Mouse (Mus musculus) limb, embryonic 11.5 days (tissue): ENCODE results near the gene Gas6. TPM values are rescaled to one million over a fixed set of nuclear protein-coding genes. Genes with fewer than 3 reads are reported as not detected.

Experiments
- ATAC-seq: fragments of 200-750 bp; cut with Nextera tagmentation; 2 replicates; pipeline ENCODE4 v1.8.0; 2017; ENCODE audit warnings: low read depth; ENCODE audit not compliant: insufficient number of reproducible peaks, low FRiP score, low TSS enrichment
- DNase-seq: peaks from one replicate; pipeline ENCODE4 v3.0.0-alpha.2; 2015; ENCODE audit warnings: low spot score
- H3K27ac ChIP-seq: fragments of 300-500 bp; sonication (generic); replicated peaks from 2 replicates; pipeline ENCODE4 v1.5.1; 2014; ENCODE audit warnings: low read depth, mild to moderate bottlenecking, low read length
- H3K27me3 ChIP-seq: fragments of 300-500 bp; sonication (generic); 2 replicates; pipeline ENCODE4 v1.6.1; 2014; ENCODE audit warnings: mild to moderate bottlenecking, low read length, mixed read lengths; ENCODE audit not compliant: control insufficient read depth, insufficient read depth
- H3K36me3 ChIP-seq: fragments of 300-500 bp; sonication (generic); 2 replicates; pipeline ENCODE4 v1.6.1; 2014; ENCODE audit warnings: mild to moderate bottlenecking, low read length, moderate library complexity, mixed read lengths; ENCODE audit not compliant: control insufficient read depth, insufficient read depth
- H3K4me1 ChIP-seq: fragments of 300-500 bp; sonication (generic); 2 replicates; pipeline ENCODE4 v1.6.1; 2014; ENCODE audit warnings: low read length, mixed read lengths; ENCODE audit not compliant: control insufficient read depth, insufficient read depth
- H3K4me2 ChIP-seq: fragments of 300-500 bp; sonication (generic); 2 replicates; pipeline ENCODE4 v1.6.1; 2014; ENCODE audit warnings: low read depth, mild to moderate bottlenecking, moderate library complexity; ENCODE audit not compliant: severe bottlenecking
- H3K4me3 ChIP-seq: fragments of 300-500 bp; sonication (generic); 2 replicates; pipeline ENCODE4 v1.5.1; 2014; ENCODE audit warnings: low read depth, low read length
- H3K9ac ChIP-seq: fragments of 300-500 bp; sonication (generic); 2 replicates; pipeline ENCODE4 v1.6.1; 2014; ENCODE audit warnings: mild to moderate bottlenecking, low read length
- H3K9me3 ChIP-seq: fragments of 300-500 bp; sonication (generic); 2 replicates; pipeline ENCODE4 v1.6.1; 2016; ENCODE audit warnings: low read length; ENCODE audit not compliant: control insufficient read depth
- WGBS: fragments of 180-500 bp; shearing (Covaris S2); extraction: QIAGEN DNeasy Blood & Tissue Kit; methylation state at CpG from one replicate; pipeline ENCODE4 v1.1.7; 2014; 5-methylcytosine and 5-hydroxymethylcytosine counted together
- polyA plus RNA-seq: library from polyadenylated mRNA; unstranded; fragments of >200 nt; fragmentation: Nextera tagmentation; extraction: Ambion mirVana; gene quantifications from 2 replicates; pipeline ENCODE4 v1.2.1, GENCODE M21; 2014

Gene Gas6
- polyA plus RNA-seq, 1 experiment from 2014 or later: 3.2 TPM

- H3K36me3 ChIP-seq: no peaks in the 10 kb centered on the region
- no peak overlapping the region for H3K4me3 ChIP-seq
- no peak for ATAC-seq
- no peaks in the 10 kb centered on the region for H3K27me3 ChIP-seq
- H3K27ac ChIP-seq: no peak overlapping the region
- WGBS: 80% methylated on average over 7 of the region's 7 CpGs
- DNase-seq: no peak
- no peaks in the 10 kb centered on the region for H3K4me1 ChIP-seq
- H3K9ac ChIP-seq: no peak overlapping the region
- no peaks in the 10 kb centered on the region for H3K9me3 ChIP-seq
- no peak overlapping the region for H3K4me2 ChIP-seq
Observed at GRCm38 (mm10) chr8:13516011-13516442, 21.7 kb upstream of the Gas6 start.

- H3K36me3 ChIP-seq: no peaks in the 10 kb centered on the region
- H3K9me3 ChIP-seq: no peaks in the 10 kb centered on the region
- H3K27ac ChIP-seq: no peak overlapping the region
- no peak overlapping the region for H3K9ac ChIP-seq
- no peaks in the 10 kb centered on the region for H3K27me3 ChIP-seq
- no peak for DNase-seq
- ATAC-seq: no peak
- H3K4me2 ChIP-seq: no peak overlapping the region
- no peaks in the 10 kb centered on the region for H3K4me1 ChIP-seq
- H3K4me3 ChIP-seq: no peak overlapping the region
- 90% methylated on average over 5 of the region's 5 CpGs for WGBS
Observed at GRCm38 (mm10) chr8:13513556-13514370, 19.5 kb upstream of the Gas6 start.

DNA sequence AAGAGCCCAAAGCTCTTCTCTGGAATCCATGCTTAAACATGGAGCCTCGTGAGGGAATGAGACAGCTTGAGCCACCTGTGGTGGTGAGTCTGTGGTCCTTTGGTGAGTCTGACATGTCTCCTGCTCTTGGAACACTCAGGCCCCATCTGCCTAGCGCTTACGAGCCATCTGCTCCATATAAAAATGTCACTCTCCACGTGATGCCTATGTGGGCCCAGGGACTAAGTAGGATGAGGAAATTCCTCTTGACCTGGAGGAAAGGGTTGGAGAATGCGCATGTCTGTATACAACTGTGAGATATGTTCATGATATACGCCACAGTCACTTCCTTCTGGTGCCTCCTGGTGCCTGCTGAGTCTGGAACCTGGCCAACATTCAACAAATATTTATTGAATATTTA is 18.4 kb upstream of the Gas6 start:
- no peaks in the 10 kb centered on the region for H3K9me3 ChIP-seq
- DNase-seq (no peak), ATAC-seq (no peak)

GRCm38 (mm10) chr8:13512016-13512415 is 17.7 kb upstream of the Gas6 start:
- no peak overlapping the region for H3K4me2 ChIP-seq
- no peak overlapping the region for H3K9ac ChIP-seq
- no peaks in the 10 kb centered on the region for H3K36me3 ChIP-seq
- H3K9me3 ChIP-seq: no peaks in the 10 kb centered on the region
- no peaks in the 10 kb centered on the region for H3K4me1 ChIP-seq
- ATAC-seq: no peak
- no peak overlapping the region for H3K4me3 ChIP-seq
- 75% methylated on average over 5 of the region's 5 CpGs for WGBS
- no peaks in the 10 kb centered on the region for H3K27me3 ChIP-seq
- no peak for DNase-seq
- no peak overlapping the region for H3K27ac ChIP-seq

More for the DNA sequence above, 18.4 kb upstream of the Gas6 start:
- Histone ChIP-seq H3K9ac (no peak overlapping the region), H3K27ac (no peak overlapping the region), H3K4me1 (no peaks in the 10 kb centered on the region), H3K36me3 (no peaks in the 10 kb centered on the region), H3K4me3 (no peak overlapping the region), H3K4me2 (no peak overlapping the region), H3K27me3 (no peaks in the 10 kb centered on the region)
- 76% methylated on average over 6 of the region's 6 CpGs for WGBS

- no peak for ATAC-seq
- 82% methylated on average over 3 of the region's 3 CpGs for WGBS
- H3K4me3 ChIP-seq: no peak overlapping the region
- H3K27ac ChIP-seq: no peak overlapping the region
- H3K4me1 ChIP-seq: no peaks in the 10 kb centered on the region
- no peak overlapping the region for H3K9ac ChIP-seq
- no peak for DNase-seq
- no peaks in the 10 kb centered on the region for H3K36me3 ChIP-seq
- H3K27me3 ChIP-seq: no peaks in the 10 kb centered on the region
- no peak overlapping the region for H3K4me2 ChIP-seq
- no peaks in the 10 kb centered on the region for H3K9me3 ChIP-seq
Observed at GRCm38 (mm10) chr8:13507284-13507937, 13.1 kb upstream of the Gas6 start.

GRCm38 (mm10) chr8:13506849-13507248 is 12.6 kb upstream of the Gas6 start:
- DNase-seq (no peak), ATAC-seq (no peak)
- Histone ChIP-seq H3K9me3 (no peaks in the 10 kb centered on the region), H3K9ac (no peak overlapping the region), H3K4me2 (no peak overlapping the region), H3K4me1 (no peaks in the 10 kb centered on the region), H3K4me3 (no peak overlapping the region), H3K36me3 (no peaks in the 10 kb centered on the region), H3K27ac (no peak overlapping the region), H3K27me3 (no peaks in the 10 kb centered on the region)
- WGBS: 63% methylated on average over 4 of the region's 4 CpGs

GRCm38 (mm10) chr8:13504894-13505674 is 10.8 kb upstream of the Gas6 start:
- Histone ChIP-seq H3K27me3 (no peaks in the 10 kb centered on the region), H3K9me3 (no peaks in the 10 kb centered on the region), H3K36me3 (no peaks in the 10 kb centered on the region), H3K4me2 (no peak overlapping the region), H3K4me1 (no peaks in the 10 kb centered on the region), H3K27ac (no peak overlapping the region), H3K4me3 (no peak overlapping the region), H3K9ac (no peak overlapping the region)
- ATAC-seq (no peak), DNase-seq (no peak)

DNA sequence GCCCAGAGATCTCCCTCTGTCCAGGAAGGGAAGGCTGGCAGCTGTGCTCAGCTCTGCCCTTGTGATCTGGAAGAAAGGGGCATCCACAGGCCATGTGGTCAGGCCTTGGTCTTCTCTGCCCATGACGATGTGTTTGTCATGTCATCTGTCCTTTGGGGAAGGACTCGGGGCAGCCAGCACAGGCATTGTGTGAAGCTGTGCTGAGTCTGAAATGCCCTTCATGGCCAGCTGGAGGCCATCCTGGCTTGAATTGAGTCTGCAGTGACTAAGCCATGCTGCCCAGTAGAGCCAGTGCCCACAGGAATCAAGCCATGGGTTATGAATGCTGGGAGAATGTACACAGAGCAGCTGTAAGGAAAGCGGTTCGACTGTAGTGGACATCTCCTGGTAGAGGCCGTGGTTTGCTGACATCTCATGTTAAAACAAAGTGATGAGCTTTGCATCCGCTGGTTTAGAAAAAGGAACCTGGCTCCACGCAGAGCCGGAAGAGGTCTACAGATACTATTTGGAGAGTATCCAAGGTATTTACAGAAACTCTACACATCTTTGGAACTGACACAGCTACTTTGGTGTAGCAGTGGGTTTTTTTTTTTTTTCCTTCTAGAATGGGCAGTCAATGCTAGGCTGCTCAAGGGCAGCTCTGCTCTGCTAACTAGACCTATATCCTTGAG is 9.8 kb upstream of the Gas6 start:
- Histone ChIP-seq H3K27ac (no peak overlapping the region), H3K4me1 (no peaks in the 10 kb centered on the region), H3K4me3 (no peak overlapping the region), H3K9ac (no peak overlapping the region), H3K4me2 (no peak overlapping the region), H3K36me3 (no peaks in the 10 kb centered on the region), H3K27me3 (no peaks in the 10 kb centered on the region), H3K9me3 (no peaks in the 10 kb centered on the region)
- WGBS: 89% methylated on average over 8 of the region's 8 CpGs
- ATAC-seq (no peak), DNase-seq (no peak)
